Mouse (Mus musculus) intestine, embryonic 15.5 days (tissue): ENCODE data around the gene Zfp846. TPM values are rescaled to one million over a fixed set of nuclear protein-coding genes. Genes with fewer than 3 reads are reported as not detected.
A peak's percentile ranks its signal among the peaks of the same experiment; 100 is the strongest.
"Not testable (repeated sequence)": the region's sequence is repeated elsewhere in the genome, so short reads cannot be mapped to it uniquely, and the experiment has no call there.

Experiments
- ATAC-seq: fragments of 200-750 bp; cut with Nextera tagmentation; 2 replicates; pipeline ENCODE4 v1.8.0; 2017; ENCODE audit warnings: moderate TSS enrichment, moderate library complexity
- H3K27ac ChIP-seq: fragments of 300-500 bp; sonication (generic); 2 replicates; pipeline ENCODE4 v1.5.1; 2015; ENCODE audit warnings: mild to moderate bottlenecking, inconsistent platforms
- H3K27me3 ChIP-seq: fragments of 300-500 bp; sonication (generic); replicated peaks from 2 replicates; pipeline ENCODE4 v1.6.1; 2015; ENCODE audit warnings: inconsistent platforms
- H3K36me3 ChIP-seq: fragments of 300-500 bp; sonication (generic); 2 replicates; pipeline ENCODE4 v1.6.1; 2015; ENCODE audit warnings: inconsistent platforms
- H3K4me1 ChIP-seq: fragments of 300-500 bp; sonication (generic); replicated peaks from 2 replicates; pipeline ENCODE4 v1.6.1; 2015; ENCODE audit warnings: inconsistent platforms
- H3K4me2 ChIP-seq: fragments of 300-500 bp; sonication (generic); replicated peaks from 2 replicates; pipeline ENCODE4 v1.6.1; 2015; ENCODE audit warnings: mild to moderate bottlenecking, inconsistent platforms
- H3K4me3 ChIP-seq: fragments of 300-500 bp; sonication (generic); replicated peaks from 2 replicates; pipeline ENCODE4 v1.5.1; 2015; ENCODE audit warnings: inconsistent platforms
- H3K9ac ChIP-seq: fragments of 300-500 bp; sonication (generic); 2 replicates; pipeline ENCODE4 v1.6.1; 2015; ENCODE audit warnings: inconsistent platforms
- H3K9me3 ChIP-seq: fragments of 300-500 bp; sonication (generic); 2 replicates; pipeline ENCODE4 v1.6.1; 2016; ENCODE audit warnings: inconsistent platforms
- whole genome bisulfite sequencing: fragments of 180-500 bp; shearing (Covaris S2); methylation state at CpG from one replicate; pipeline ENCODE4 v1.1.7; 2015; 5-methylcytosine and 5-hydroxymethylcytosine counted together
- polyA plus RNA-seq: library from polyadenylated mRNA; unstranded; fragments of >200 nt; fragmentation: Nextera tagmentation; extraction: Ambion mirVana; gene quantifications from 2 replicates; pipeline ENCODE4 v1.2.1, GENCODE M21; 2015

Zfp846 gene
- polyA plus RNA-seq, result 12.0 and 13.8 TPM in 2 replicates

DNA sequence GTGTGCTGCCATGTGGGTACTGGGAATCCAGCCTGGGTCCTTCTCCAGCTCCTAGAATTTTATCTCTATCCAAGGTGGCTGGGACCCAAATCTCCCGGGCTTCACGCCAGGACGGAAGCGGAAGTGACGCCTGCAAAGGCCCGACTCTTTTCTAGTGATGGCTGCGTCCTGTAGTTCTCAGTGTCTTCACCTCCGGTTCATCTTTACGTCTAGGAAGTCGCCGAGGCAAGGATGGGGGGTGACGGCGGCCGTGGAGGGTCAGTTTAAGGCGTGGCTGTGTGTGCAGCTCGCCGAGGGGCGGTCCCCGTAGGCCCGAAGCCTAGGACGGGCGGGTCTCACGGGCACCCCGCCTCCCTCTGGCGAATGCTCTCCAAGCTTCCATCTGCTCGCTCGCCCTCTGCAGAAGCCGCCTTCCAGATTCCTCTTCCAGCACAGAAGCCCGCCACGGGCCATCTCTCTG, at the start of gene Zfp846:
Zfp846 (plus strand) TSS at position 117 of the 460 bp plus-strand sequence.
- peak; percentile 99 for ATAC-seq
- Histone ChIP-seq H3K9me3 (no peaks in the 10 kb centered on the region), H3K4me3 (peak within 1 kb of the TSS; percentile 65), H3K9ac (peak within 1 kb of the TSS; percentile 74), H3K4me1 (no peaks in the 10 kb centered on the region), H3K36me3 (0 out of 2 replicates have a peak, but pooled peaks cover 2% of the 10 kb centered on the region), H3K27ac (peak within 1 kb of the TSS; percentile 86), H3K27me3 (no peaks in the 10 kb centered on the region; the same call in 1 of the 2 replicates), H3K4me2 (peak within 1 kb of the TSS; percentile 56)
- under 1% methylated on average over 30 of the region's 30 CpGs for WGBS

DNA sequence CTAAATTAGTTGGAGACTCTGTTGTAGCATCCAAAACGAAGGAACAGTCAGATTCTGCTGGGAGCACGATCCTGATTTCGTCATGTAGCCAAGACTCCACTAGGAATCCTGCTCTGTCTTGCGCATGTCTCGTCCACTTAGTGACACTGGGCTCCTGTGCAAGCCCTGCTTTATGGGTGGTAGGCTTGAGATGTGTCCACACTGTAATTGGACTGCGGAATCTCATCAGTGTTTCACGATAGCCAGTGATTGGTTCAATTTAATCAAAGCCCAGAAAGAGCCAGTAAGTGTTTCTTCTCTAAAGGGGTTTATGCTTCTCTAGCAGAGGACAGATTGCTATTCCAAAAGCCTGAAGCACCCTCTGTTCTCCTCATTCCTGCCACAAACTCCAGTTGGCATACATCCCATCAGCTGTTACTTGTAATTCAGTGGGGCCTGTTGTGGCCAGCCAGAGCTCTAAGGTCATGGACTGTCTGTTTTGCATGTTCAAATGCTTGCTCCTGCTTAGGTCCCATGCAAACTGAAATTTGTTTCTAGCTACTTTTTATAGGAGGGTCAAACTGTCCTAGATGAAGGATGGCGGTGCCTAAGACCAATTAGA, 46.7 kb upstream of the Zfp846 start:
- H3K4me1 ChIP-seq, result no peaks in the 10 kb centered on the region
- ATAC-seq, result no peak
- H3K27me3 ChIP-seq, result no peaks in the 10 kb centered on the region
- no peak overlapping the region for H3K4me2 ChIP-seq
- no peaks in the 10 kb centered on the region for H3K36me3 ChIP-seq
- H3K4me3 ChIP-seq, result no peak overlapping the region
- no peaks in the 10 kb centered on the region for H3K9me3 ChIP-seq
- no peak overlapping the region for H3K27ac ChIP-seq
- 76% methylated on average over 8 of the region's 8 CpGs for WGBS
- no peak overlapping the region for H3K9ac ChIP-seq

- 88% methylated on average over 2 of the region's 2 CpGs for WGBS
- Histone ChIP-seq H3K4me3 (no peak overlapping the region), H3K27me3 (no peaks in the 10 kb centered on the region), H3K9me3 (no peaks in the 10 kb centered on the region), H3K4me2 (no peak overlapping the region), H3K4me1 (no peaks in the 10 kb centered on the region), H3K36me3 (no peaks in the 10 kb centered on the region), H3K9ac (no peak overlapping the region), H3K27ac (no peak overlapping the region)
- ATAC-seq, result no peak
Observed at GRCm38 (mm10) chr9:20536598-20536997, 44.5 kb upstream of the Zfp846 start.

DNA sequence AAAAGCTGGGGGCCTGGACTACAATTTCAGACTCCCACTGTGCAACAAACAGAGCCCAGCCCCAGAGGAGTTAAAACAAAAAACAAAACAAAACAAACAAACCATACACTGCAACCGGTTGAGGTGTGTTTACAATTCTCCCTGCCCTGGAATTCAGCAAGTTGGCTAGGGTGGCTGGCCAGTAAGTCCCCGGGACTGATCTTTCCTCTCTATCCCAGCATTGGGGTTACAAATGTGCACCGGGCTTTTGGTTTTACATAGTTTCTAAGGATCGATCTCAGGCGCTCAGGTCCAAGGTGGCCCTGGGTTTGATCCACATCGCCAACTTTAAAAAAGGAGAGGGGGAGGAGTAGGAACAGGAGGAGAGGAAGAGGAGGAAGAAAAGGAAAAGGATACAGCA, 37.6 kb upstream of the Zfp846 start:
- Histone ChIP-seq H3K9ac (no peak overlapping the region), H3K4me3 (no peak overlapping the region), H3K27me3 (no peaks in the 10 kb centered on the region), H3K27ac (no peak overlapping the region), H3K4me1 (peaks cover 4% of the 10 kb centered on the region; the same call in 1 of the 2 replicates), H3K4me2 (0 out of 2 replicates have a peak overlapping the region, but pooled peaks have one; percentile 83), H3K9me3 (no peaks in the 10 kb centered on the region), H3K36me3 (no peaks in the 10 kb centered on the region)
- ATAC-seq, result no peak
- WGBS, result 28% methylated on average over 6 of the region's 6 CpGs

DNA sequence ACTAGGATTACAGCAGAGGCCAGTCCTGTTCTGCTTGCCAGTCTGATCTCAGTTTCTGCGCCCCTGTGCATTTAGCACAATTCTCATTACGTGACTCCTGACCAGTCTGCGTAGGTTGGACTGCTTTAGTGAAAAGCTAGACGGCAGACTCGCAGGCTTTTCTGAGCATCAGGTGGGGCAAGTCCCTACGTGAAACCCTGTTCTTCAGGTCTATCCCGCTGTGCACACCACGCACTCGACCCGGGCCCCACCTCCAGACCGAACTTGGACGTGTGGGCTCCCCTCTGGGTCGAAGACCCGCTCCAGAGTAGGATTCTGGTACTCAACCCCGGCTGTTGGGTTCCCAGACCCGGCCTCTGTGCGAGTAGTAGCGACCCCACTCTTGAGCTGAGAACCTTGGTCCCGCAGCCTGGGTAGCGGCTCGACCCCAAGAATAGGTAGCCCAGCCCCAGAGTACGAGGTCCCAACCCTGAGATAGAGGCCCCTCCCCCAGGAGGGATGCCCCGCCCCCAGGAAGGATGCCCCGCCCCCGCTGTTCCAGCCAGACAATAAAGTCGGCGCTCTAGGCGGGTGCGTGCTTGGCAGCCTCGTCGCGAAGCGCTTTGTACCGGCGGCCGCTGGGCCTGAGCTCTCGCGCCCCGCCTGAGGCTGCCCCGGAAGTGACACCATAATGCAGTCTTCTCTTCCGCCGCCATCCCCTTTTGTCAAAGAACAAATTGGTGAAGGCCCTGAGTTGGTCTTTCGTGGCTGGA, 36.8 kb upstream of the Zfp846 start:
- Histone ChIP-seq H3K9ac (peak overlapping the region; percentile 43), H3K27me3 (no peaks in the 10 kb centered on the region), H3K4me3 (peak overlapping the region; percentile 39), H3K36me3 (no peaks in the 10 kb centered on the region), H3K27ac (peak overlapping the region; percentile 84), H3K4me2 (peak overlapping the region; percentile 83), H3K9me3 (no peaks in the 10 kb centered on the region), H3K4me1 (peaks cover 4% of the 10 kb centered on the region; the same call in 1 of the 2 replicates)
- peak; percentile 95 for ATAC-seq
- 2% methylated on average over 43 of the region's 43 CpGs for WGBS

- H3K4me2 ChIP-seq, result peak overlapping the region; percentile 83
- no peaks in the 10 kb centered on the region for H3K27me3 ChIP-seq
- 20% methylated on average over 8 of the region's 8 CpGs for WGBS
- peaks cover 4% of the 10 kb centered on the region; the same call in 1 of the 2 replicates for H3K4me1 ChIP-seq
- peak overlapping the region; percentile 84; the same call in 1 of the 2 replicates for H3K27ac ChIP-seq
- H3K4me3 ChIP-seq, result peak overlapping the region; percentile 39
- no peak overlapping the region for H3K9ac ChIP-seq
- peak; percentile 58 for ATAC-seq
- no peaks in the 10 kb centered on the region for H3K36me3 ChIP-seq
- H3K9me3 ChIP-seq, result no peaks in the 10 kb centered on the region
Observed at GRCm38 (mm10) chr9:20545151-20545550, 35.9 kb upstream of the Zfp846 start.

DNA sequence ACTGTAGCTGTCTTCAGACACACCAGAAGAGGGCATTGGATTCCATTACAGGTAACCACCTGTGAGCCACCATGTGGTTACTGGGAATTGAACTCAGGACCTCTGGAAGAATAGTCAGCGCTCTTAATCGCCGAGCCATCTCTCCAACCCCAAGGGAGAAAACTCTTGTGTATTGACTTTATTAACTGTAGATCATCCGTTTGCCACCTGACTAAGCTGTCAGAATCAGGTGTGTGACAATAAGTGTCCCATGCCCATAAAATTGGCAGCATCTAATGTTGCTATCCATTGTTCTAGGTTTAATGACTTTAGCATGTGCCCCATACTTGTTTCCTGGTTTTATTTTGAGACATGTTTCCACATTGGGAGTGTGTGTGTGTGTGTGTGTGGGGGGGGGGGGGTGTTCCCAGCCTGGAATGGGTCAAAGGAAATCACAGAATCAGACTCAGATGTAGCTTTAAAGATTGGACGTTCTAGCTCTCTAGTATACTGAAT, 29.3 kb upstream of the Zfp846 start:
- H3K4me1 ChIP-seq, result no peaks in the 10 kb centered on the region
- H3K4me2 ChIP-seq, result no peak overlapping the region
- peak; percentile 21; the same call in 1 of the 2 replicates for ATAC-seq
- H3K27ac ChIP-seq, result no peak overlapping the region
- H3K4me3 ChIP-seq, result no peak overlapping the region
- no peaks in the 10 kb centered on the region for H3K27me3 ChIP-seq
- 59% methylated on average over 5 of the region's 5 CpGs for WGBS
- no peaks in the 10 kb centered on the region for H3K9me3 ChIP-seq
- no peaks in the 10 kb centered on the region for H3K36me3 ChIP-seq
- no peak overlapping the region for H3K9ac ChIP-seq

GRCm38 (mm10) chr9:20552698-20553097, 28.4 kb upstream of the Zfp846 start:
- no peaks in the 10 kb centered on the region for H3K36me3 ChIP-seq
- no peaks in the 10 kb centered on the region for H3K27me3 ChIP-seq
- WGBS, result 50% methylated on average over 1 of the region's 1 CpGs
- no peak overlapping the region for H3K27ac ChIP-seq
- no peaks in the 10 kb centered on the region for H3K4me1 ChIP-seq
- peak; percentile 80 for ATAC-seq
- no peaks in the 10 kb centered on the region for H3K9me3 ChIP-seq
- no peak overlapping the region for H3K9ac ChIP-seq
- no peak overlapping the region for H3K4me2 ChIP-seq
- H3K4me3 ChIP-seq, result no peak overlapping the region

GRCm38 (mm10) chr9:20562177-20562576, 18.9 kb upstream of the Zfp846 start:
- H3K4me2 ChIP-seq, result no peak overlapping the region
- no peaks in the 10 kb centered on the region for H3K4me1 ChIP-seq
- no peak overlapping the region for H3K9ac ChIP-seq
- no peaks in the 10 kb centered on the region for H3K9me3 ChIP-seq
- no peak overlapping the region for H3K4me3 ChIP-seq
- 81% methylated on average over 5 of the region's 5 CpGs for WGBS
- no peak for ATAC-seq
- H3K36me3 ChIP-seq, result no peaks in the 10 kb centered on the region
- H3K27ac ChIP-seq, result no peak overlapping the region
- H3K27me3 ChIP-seq, result no peaks in the 10 kb centered on the region

GRCm38 (mm10) chr9:20565326-20566030, 15.6 kb upstream of the Zfp846 start:
- not testable (repeated sequence) for H3K4me2 ChIP-seq, H3K27me3 ChIP-seq, H3K9me3 ChIP-seq, H3K27ac ChIP-seq, H3K9ac ChIP-seq, H3K4me1 ChIP-seq, H3K36me3 ChIP-seq, H3K4me3 ChIP-seq
- ATAC-seq, result peak; percentile 49; the same call in 1 of the 2 replicates
- WGBS, result 75% methylated on average over 3 of the region's 3 CpGs

DNA sequence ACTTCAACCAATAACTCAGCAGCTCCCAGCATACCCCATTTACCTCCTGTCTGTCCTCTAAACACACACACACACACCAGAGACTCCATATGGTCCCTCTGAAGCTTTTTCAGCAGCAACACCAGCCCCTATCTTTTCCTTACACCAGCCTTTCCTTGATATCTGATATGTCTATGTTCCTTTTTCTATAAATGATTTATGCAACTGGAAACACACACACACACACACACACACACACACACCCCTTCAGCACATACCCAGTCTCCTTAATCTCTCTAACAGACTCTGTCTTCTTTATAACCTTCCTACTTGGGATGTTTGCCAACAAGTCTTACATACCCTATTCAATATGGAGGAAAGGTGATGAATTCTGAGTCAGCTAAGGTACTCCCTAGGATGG, 10.0 kb upstream of the Zfp846 start:
- H3K4me1 ChIP-seq, result no peaks in the 10 kb centered on the region
- no peak overlapping the region for H3K27ac ChIP-seq
- no peak overlapping the region for H3K4me2 ChIP-seq
- no peaks in the 10 kb centered on the region for H3K9me3 ChIP-seq
- no peaks in the 10 kb centered on the region for H3K27me3 ChIP-seq
- no peaks in the 10 kb centered on the region for H3K36me3 ChIP-seq
- no peak overlapping the region for H3K9ac ChIP-seq
- no peak overlapping the region for H3K4me3 ChIP-seq
- no peak for ATAC-seq

DNA sequence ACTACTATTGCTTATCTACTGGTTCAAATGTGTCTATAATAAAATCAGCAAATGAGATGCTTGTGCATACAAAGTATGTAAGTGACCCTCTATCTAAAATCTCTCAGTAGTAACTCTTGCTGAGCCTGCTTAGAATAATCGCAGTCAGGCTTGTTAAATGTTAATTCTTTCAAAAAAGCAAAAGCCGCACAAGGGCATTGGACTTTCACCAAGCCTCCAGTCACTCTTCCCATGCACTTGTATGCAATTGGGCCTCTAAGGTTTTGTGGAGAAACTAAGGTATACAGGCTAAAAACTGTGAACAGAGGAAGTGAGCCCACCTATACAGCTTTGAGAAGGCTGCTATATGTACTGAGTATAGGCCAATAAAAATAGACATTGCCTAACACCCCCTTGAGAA, 4.5 kb upstream of the Zfp846 start:
- 84% methylated on average over 2 of the region's 2 CpGs for WGBS
- no peak for ATAC-seq

More for the DNA sequence above, 4.5 kb upstream of the Zfp846 start:
- Histone ChIP-seq H3K4me1 (no peaks in the 10 kb centered on the region), H3K36me3 (no peaks in the 10 kb centered on the region), H3K27ac (no peak overlapping the region), H3K4me3 (no peak overlapping the region), H3K9me3 (no peaks in the 10 kb centered on the region), H3K9ac (no peak overlapping the region), H3K27me3 (no peaks in the 10 kb centered on the region; the same call in 1 of the 2 replicates), H3K4me2 (no peak overlapping the region)
